Mouse (Mus musculus) heart, postnatal 14 days (tissue): ENCODE measurements around the gene Rflnb. TPM values are rescaled to one million over a fixed set of nuclear protein-coding genes. Genes with fewer than 3 reads are reported as not detected.

ENCODE experiments used
- DNase-seq, 2 experiments: peaks; one replicate each; pipeline ENCODE4 v3.0.0; 2021 to 2022
- intact Hi-C: fragments of 180-260 bp; cut with DNase I; formaldehyde crosslinking; loops from one replicate; pipeline ENCODE4 v1.15.1; 2025
- long read RNA-seq, 2 experiments: library from polyadenylated mRNA; stranded (forward); transcript quantifications; one replicate each; pipeline ENCODE4 v2.0.0; 2021
- total RNA-seq, 2 experiments: library from RNA; stranded (reverse); gene quantifications; 2 replicates each; pipeline ENCODE4 v1.2.3; 2021

Rflnb gene
- 10 to 100 TPM; 61.0 to 62.9 TPM for total RNA-seq
- long read RNA-seq, experiment 1, transcript Rflnb-201 (3 exons, 3,512 nt) = major isoform, 43 of 59 reads
- long read RNA-seq, experiment 1, partial matches to known transcripts = 1 of 59 reads
- long read RNA-seq, experiment 1, other reads (novel, unspliced or antisense) = 15 of 59 reads
- long read RNA-seq, experiment 2, transcript Rflnb-201 (3 exons, 3,512 nt) = major isoform, 64 of 76 reads
- long read RNA-seq, experiment 2, partial matches to known transcripts = 12 of 76 reads
- long read RNA-seq, experiment 2, other reads (novel, unspliced or antisense) = 0 of 76 reads

- peak; percentile 96 to 97 for DNase-seq
- intact Hi-C loops = loop anchor here (1.0 to 5.0 kb wide), 3 partner anchors 40 to 140 kb away; no protein-coding TSS in a partner anchor
These were observed at the start of gene Rflnb for GRCm38 (mm10) chr11:76027139-76028071. Gene Rflnb (minus strand): TSS chr11:76027782.

GRCm38 (mm10) chr11:76077341-76077740, 49.8 kb upstream of the Rflnb start:
- intact Hi-C loops = no loop called here
- no peak for DNase-seq

- intact Hi-C loops = no loop called here
- DNase-seq = no peak
These were observed 46.9 kb upstream of the Rflnb start for GRCm38 (mm10) chr11:76074296-76075093.

GRCm38 (mm10) chr11:76069816-76070215, 42.2 kb upstream of the Rflnb start:
- intact Hi-C loops = loop anchor here (5.0 kb wide), 1 partner anchor 43 kb away; the partner anchor contains the start of gene Rflnb
- DNase-seq = no peak

GRCm38 (mm10) chr11:76066563-76067156, 39.1 kb upstream of the Rflnb start:
- intact Hi-C loops = loop anchor here (5.0 kb wide), 1 partner anchor 39 kb away; the partner anchor contains the start of gene Rflnb
- no peak for DNase-seq

GRCm38 (mm10) chr11:76065521-76066095, 38.0 kb upstream of the Rflnb start:
- intact Hi-C loops = loop anchor here (5.0 kb wide), 1 partner anchor 38 kb away; the partner anchor contains the start of gene Rflnb
- DNase-seq = peak; percentile 38 to 48

GRCm38 (mm10) chr11:76064411-76064810, 36.8 kb upstream of the Rflnb start:
- intact Hi-C loops = no loop called here
- DNase-seq = no peak

GRCm38 (mm10) chr11:76060906-76061305, 33.3 kb upstream of the Rflnb start:
- no peak for DNase-seq
- intact Hi-C loops = no loop called here

- no peak for DNase-seq
- intact Hi-C loops = no loop called here
These were observed 32.4 kb upstream of the Rflnb start for GRCm38 (mm10) chr11:76059971-76060370.

- intact Hi-C loops = no loop called here
- no peak for DNase-seq
These were observed 28.9 kb upstream of the Rflnb start for GRCm38 (mm10) chr11:76056487-76056886.

- no peak for DNase-seq
- intact Hi-C loops = no loop called here
These were observed 24.9 kb upstream of the Rflnb start for GRCm38 (mm10) chr11:76052496-76052895.

- DNase-seq = no peak
- intact Hi-C loops = no loop called here
These were observed 23.5 kb upstream of the Rflnb start for GRCm38 (mm10) chr11:76050967-76051512.

GRCm38 (mm10) chr11:76050509-76050908, 22.9 kb upstream of the Rflnb start:
- no peak for DNase-seq
- intact Hi-C loops = no loop called here

- peak in 1 of 2 experiments; percentile 38 for DNase-seq
- intact Hi-C loops = no loop called here
These were observed 17.8 kb upstream of the Rflnb start for GRCm38 (mm10) chr11:76045367-76045766.

GRCm38 (mm10) chr11:76044468-76044867, 16.9 kb upstream of the Rflnb start:
- DNase-seq = no peak
- intact Hi-C loops = no loop called here

- intact Hi-C loops = no loop called here
- DNase-seq = peak; percentile 64 to 70
These were observed 15.3 kb upstream of the Rflnb start for GRCm38 (mm10) chr11:76042882-76043281.

- DNase-seq = peak in 1 of 2 experiments; percentile 29
- intact Hi-C loops = no loop called here
These were observed 14.6 kb upstream of the Rflnb start for GRCm38 (mm10) chr11:76042041-76042638.

GRCm38 (mm10) chr11:76040761-76041376, 13.3 kb upstream of the Rflnb start:
- intact Hi-C loops = no loop called here
- no peak for DNase-seq
